Mouse (Mus musculus) lung, adult 2 months (tissue): ENCODE results near the gene Anapc5. TPM values are rescaled to one million over a fixed set of nuclear protein-coding genes. Genes with fewer than 3 reads are reported as not detected.
A peak's percentile ranks its signal among the peaks of the same experiment; 100 is the strongest.

Experiments
- DNase-seq: peaks from one replicate; pipeline ENCODE4 v3.0.0; 2022
- H3K4me1 ChIP-seq: fragments of 200-500 bp; 2 replicates; pipeline ENCODE4 v1.6.1; 2011; ENCODE audit warnings: low read length; ENCODE audit not compliant: control insufficient read depth, insufficient read depth
- H3K4me3 ChIP-seq: fragments of 200-500 bp; replicated peaks from 2 replicates; pipeline ENCODE3; 2011; ENCODE audit warnings: low read depth, mild to moderate bottlenecking, control low read depth, low read length; ENCODE audit errors: extremely low read depth
- CTCF ChIP-seq: fragments of 200-500 bp; IDR thresholded peaks from 2 replicates; pipeline ENCODE4 v1.5.1; 2011; ENCODE audit warnings: mild to moderate bottlenecking, low read length, control low read depth; ENCODE audit not compliant: insufficient read depth
- POLR2A ChIP-seq: fragments of 200-500 bp; IDR thresholded peaks from 2 replicates; pipeline ENCODE4 v1.6.1; 2011; ENCODE audit warnings: low read depth, mild to moderate bottlenecking, control low read depth, low read length, borderline replicate concordance; ENCODE audit errors: extremely low read depth
- WGBS: fragments of 180-500 bp; shearing (Covaris S2); methylation state at CpG from one replicate; pipeline ENCODE4 v1.1.7; 2018; 5-methylcytosine and 5-hydroxymethylcytosine counted together
- polyA plus RNA-seq: library from polyadenylated mRNA; depleted of rRNA; stranded (reverse); fragments of >200 nt; gene quantifications from 2 replicates; pipeline ENCODE4 v1.2.3, GENCODE M21; 2012; rRNA removed

The Anapc5 gene
- polyA plus RNA-seq: 207 and 274 TPM in 2 replicates

DNA sequence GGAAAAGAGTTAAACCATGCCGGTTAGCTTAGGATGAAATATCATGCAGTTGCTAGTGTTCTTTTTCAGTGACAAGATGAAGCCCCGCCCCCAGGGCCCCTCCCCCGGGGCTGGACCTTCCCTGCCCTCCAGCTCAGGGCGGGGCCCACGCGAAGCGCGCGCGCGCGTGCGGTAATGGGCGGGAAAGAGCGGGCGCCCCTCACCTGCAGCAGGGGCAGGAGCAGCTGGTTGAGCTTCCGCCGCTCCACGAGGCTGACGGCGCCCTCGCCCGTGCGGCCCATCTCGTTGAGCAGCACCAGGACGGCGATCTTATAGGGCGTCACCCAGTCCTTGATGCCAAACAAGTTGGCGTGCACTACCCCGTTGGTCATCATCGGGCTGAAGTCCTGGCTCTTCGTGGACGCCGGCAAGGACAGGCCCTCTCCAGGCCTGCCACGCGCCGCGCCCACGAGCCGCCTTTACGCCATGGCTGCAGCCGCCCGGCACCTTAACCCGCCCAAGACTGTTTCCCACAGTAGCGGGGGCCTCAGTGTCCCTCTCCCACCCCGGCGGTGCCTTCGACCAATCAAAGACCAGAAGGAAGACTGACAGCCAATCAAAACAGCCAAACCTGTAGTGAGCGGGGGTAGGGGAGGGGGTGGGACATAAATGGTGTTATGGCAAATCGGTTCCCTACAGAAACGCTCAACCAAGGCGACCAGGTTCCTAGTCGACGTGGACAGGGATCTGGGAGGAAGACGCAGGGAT lies at the start of gene Anapc5:
TSS of gene Anapc5 (minus strand) at position 563 of the 747 bp plus-strand sequence.
- TF ChIP-seq CTCF (no peak), POLR2A (peak; percentile 71)
- under 1% methylated on average over 55 of the region's 55 CpGs for WGBS
- Histone ChIP-seq H3K4me3 (peak within 1 kb of the TSS; percentile 98), H3K4me1 (no peaks in the 10 kb centered on the region)
- peak; percentile 86 for DNase-seq

DNA sequence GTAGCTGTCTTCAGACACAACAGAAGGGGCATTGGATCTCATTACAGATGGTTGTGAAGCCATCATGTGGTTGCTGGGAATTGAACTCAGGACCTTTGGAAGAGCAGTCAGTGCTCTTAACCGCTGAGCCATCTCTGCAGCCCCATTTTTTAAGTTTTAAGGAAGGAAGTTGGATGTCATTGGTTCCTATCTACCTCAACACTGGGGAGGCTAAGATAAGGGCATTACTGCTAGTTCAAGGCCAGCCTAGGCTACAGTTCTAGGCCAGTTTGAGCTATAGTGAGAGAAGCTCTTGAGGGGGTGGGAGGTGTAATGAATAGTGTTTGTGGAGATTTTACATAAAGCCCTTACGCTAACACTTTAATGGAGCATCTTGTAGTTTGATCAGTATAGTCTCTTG lies 41.9 kb upstream of the Anapc5 start:
- H3K4me3 ChIP-seq: no peak overlapping the region
- WGBS: 89% methylated on average over 2 of the region's 2 CpGs
- TF ChIP-seq POLR2A (no peak), CTCF (no peak)

DNA sequence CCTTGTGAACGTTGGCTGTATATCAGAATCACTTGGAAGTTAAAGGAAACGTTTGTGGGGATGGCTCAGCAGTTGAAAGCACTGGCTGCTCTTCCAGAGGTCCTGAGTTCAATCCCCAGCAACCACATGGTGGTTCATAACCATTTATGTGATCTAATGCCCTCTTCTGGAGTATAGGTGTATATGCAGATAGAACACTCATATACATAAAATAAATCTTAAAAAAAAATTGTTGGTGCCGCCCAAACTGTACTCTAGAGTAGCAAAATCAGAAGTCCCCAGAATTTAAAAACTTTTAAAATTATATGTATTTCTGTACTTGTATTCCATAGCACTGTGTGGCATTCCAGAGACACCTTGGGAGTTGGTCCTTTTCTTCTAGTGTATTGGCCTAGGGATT lies 34.7 kb upstream of the Anapc5 start:
- no peak for TF ChIP-seq POLR2A
- no peak for TF ChIP-seq CTCF
- no peak for DNase-seq
- Histone ChIP-seq H3K4me1 (peaks cover 7% of the 10 kb centered on the region; the same call in 1 of the 2 replicates), H3K4me3 (no peak overlapping the region)
- WGBS: 49% methylated on average over 3 of the region's 3 CpGs

More for the DNA sequence above, 41.9 kb upstream of the Anapc5 start:
- no peaks in the 10 kb centered on the region for H3K4me1 ChIP-seq
- no peak for DNase-seq

DNA sequence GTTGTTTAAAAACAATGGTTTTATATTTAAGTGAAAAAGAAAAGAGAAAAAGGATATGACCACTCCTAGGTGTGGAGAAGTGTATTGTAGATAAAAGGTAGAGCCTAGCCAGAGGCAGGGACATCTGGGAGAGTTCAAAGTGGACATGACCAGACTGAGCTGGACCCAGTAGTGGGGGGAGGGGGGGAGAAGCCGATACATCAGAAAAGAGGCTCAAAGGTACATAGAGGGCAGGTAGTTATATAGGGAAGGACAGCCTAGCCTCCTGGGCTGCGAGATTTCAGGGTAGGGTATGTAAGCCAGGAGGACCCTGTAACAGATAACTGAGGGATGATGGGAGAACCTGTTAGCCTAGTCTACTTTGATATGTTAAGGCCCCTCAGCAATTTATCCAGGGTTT lies 31.5 kb upstream of the Anapc5 start:
- H3K4me1 ChIP-seq: peaks cover 8% of the 10 kb centered on the region; the same call in 1 of the 2 replicates
- TF ChIP-seq POLR2A (no peak), CTCF (no peak)
- 85% methylated on average over 2 of the region's 2 CpGs for WGBS
- no peak for DNase-seq
- no peak overlapping the region for H3K4me3 ChIP-seq

DNA sequence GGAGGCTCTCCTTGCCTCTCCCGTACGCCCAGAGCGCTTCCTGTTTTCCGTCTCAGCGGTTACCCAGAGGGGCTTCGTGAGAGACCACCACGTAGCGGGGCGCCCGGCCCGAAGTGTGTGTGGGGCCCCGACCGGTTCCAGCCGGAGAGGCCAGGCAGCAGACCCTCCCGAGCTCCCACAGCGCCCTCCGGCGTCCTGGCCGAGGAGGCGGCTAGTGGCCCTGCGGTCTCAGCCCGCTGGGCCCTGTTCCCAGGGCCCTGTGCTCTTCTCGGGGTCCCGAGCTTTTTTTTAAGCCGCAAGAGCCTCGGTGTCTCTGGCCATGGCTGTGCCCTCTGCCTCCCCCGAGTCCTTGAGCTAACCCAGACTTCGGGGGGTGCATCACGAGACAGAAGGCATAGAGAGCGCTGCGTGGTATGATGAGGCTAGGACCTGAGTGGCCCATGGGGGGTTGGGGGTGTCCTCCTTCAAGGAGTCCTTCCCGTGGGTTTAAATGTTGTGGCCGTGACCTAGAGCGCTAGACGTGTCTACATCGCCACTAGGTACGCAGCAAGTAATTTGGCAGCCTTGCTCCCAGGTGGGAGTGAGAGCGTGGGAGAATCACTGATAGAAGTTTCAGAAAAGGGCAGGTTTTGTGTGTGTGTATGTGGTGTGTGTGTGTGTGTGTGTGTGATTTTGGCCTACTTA lies 29.3 kb upstream of the Anapc5 start:
- WGBS: 1% methylated on average over 38 of the region's 38 CpGs
- DNase-seq: no peak

DNA sequence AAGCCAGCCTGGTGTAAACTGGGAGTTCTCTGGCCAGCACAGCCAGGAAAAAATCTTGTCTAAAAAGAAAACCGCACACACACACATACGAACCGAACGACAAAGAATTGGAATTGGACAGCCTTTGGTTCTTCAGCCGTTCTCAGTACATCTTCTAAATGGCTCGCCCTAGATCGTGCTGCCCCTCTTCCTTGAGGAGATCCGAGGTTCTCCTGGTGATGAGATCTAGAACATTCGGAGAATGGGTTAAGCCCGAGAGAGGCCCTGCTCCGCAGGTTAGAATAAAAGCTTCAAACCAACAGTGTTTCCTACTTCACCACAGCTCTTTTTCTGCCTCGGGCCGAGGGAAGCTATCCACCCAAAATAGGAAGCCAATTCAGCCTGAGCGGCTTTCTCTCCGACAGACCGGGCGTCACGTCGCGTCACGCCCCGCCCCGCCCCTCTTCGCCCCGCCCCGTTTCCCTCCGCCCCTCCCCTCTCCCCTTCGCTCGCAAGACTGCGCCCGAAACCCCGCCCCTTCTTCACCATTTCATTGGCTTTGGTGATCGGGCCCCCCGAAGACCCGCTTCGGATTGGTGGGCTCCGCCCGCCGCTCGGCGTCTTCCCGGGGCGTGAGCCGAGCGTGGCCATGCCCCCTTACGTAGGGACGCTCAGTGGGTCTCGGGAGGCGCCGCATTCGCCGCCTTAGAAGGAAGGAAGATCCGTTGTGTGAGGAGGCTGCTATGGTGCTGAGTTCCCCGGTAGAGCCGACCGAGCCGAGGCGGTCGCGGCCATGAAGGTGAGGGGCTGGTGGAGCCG lies 28.6 kb upstream of the Anapc5 start, which contains the start of gene Rnf34:
TSS of gene Rnf34 (plus strand) at position 528 of the 798 bp plus-strand sequence.
- H3K4me3 ChIP-seq: peak within 1 kb of the TSS; percentile 84
- DNase-seq: peak; percentile 90
- TF ChIP-seq CTCF (no peak), POLR2A (peak; percentile 98)
- WGBS: under 1% methylated on average over 60 of the region's 61 CpGs
- H3K4me1 ChIP-seq: peaks cover 8% of the 10 kb centered on the region; the same call in 1 of the 2 replicates

More for the DNA sequence above, 29.3 kb upstream of the Anapc5 start:
- TF ChIP-seq CTCF (no peak), POLR2A (no peak)
- Histone ChIP-seq H3K4me1 (peaks cover 8% of the 10 kb centered on the region; the same call in 1 of the 2 replicates), H3K4me3 (peak overlapping the region; percentile 84)

DNA sequence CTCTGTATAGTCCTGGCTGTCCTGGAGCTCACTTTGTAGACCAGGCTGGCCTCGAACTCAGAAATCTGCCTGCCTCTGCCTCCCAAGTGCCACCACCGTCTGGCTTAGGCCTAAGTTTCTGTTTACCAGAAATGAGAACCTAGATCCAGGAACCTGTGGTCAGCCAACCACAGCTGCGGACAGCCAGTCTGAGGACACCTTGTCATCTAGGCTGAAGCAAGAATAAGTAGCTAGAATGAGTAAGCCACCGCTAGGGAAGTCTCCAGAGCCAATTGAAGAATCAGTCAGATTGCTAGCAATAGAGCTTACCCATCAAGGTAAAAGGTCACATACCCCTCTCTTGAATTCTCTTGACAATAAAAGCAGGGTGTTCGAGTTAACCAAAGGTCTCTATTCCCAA lies 22.7 kb upstream of the Anapc5 start:
- 85% methylated on average over 5 of the region's 5 CpGs for WGBS
- TF ChIP-seq CTCF (no peak), POLR2A (no peak)
- H3K4me3 ChIP-seq: no peak overlapping the region
- H3K4me1 ChIP-seq: no peaks in the 10 kb centered on the region
- DNase-seq: no peak

DNA sequence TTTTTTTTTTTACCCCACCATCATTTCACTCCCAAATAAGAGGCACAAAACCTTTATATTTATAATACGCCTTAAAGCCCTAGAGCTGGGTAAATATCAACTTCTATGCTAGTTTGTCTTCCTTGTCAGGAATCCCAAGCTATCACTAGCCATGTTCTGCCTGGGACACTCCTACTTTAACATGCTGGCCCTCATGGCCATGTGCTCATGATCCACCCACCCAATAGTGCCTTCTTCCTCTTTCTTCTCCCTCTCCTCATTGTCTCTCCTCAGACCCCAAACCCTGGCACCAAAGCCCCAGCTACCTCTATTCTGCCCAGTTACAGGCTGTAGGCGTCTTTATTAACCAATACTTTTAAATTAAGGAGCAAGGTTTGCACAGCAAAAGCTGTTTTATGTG lies 20.0 kb upstream of the Anapc5 start:
- WGBS: 88% methylated on average over 2 of the region's 2 CpGs
- DNase-seq: no peak
- TF ChIP-seq CTCF: no peak
- TF ChIP-seq POLR2A: no peak
- no peaks in the 10 kb centered on the region for H3K4me1 ChIP-seq
- H3K4me3 ChIP-seq: no peak overlapping the region

DNA sequence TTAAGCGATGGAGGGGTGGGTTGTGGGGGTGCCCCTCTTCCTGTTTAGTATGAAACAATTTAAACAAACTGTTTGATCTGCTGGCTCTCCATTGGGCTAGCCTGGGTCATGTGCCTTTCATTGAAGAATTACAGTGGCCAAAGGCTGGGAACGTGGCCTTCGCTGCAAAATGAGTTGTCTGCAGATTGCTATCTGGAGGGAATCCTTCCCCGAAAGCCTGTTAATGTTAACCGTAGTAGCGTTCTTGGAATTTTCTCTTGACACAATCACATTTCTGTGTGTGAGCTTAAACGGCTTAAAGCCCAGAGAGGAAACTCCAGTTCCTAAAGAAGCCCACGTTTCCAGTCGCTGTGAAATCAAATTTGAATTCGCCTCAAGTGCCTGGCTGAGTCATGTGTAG lies 11.9 kb upstream of the Anapc5 start:
- 69% methylated on average over 10 of the region's 10 CpGs for WGBS
- no peak for DNase-seq
- no peak overlapping the region for H3K4me3 ChIP-seq
- TF ChIP-seq POLR2A (no peak), CTCF (no peak)
- no peaks in the 10 kb centered on the region for H3K4me1 ChIP-seq
